Mouse (Mus musculus): ENCODE measurements at regions not wholly inside any gene's neighbourhood (a gene's known extent, or its start where the extent isn't known, plus 50 kb on each side); places are given as distances from the start of the nearest gene placed in this dataset.
"Not testable (repeated sequence)": the region's sequence is repeated elsewhere in the genome, so short reads cannot be mapped to it uniquely, and the experiment has no call there.

DNA sequence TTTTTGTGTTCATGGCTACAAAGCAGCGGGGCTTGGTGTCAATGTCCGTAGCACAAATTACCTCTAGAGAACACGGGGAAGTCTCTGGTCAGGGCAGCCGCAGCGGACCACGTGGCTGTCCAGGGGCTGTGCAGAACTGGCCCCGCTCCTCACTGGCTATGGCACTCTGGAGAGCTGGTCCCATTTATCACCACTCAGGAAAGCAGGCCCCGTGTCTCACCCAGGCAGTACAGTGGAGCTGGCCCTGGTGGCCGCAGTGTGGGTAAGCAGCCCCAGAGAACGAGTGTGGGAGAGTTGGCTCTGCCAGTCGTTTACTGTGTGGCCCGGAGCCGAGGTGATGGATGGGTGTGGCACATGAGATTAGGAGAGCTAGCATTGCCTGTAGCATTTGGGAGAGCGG lies 163.8 kb downstream of the Csl start:
- no peak for DNase-seq (ENCODE audit: low read depth, low spot score)
- no peak overlapping the region for H3K9ac ChIP-seq (ENCODE audit: control insufficient read depth, low read depth, low read length, poor library complexity, severe bottlenecking)
- TF ChIP-seq USF1 (IDR thresholded peaks at IDR 0.05; ENCODE audit: low read depth, low read length) (no peak), CHD2 (IDR thresholded peaks at IDR 0.05; ENCODE audit: low read length) (no peak), GABPA (IDR thresholded peaks at IDR 0.05; ENCODE audit: low read depth, low read length) (no peak), JUND (IDR thresholded peaks at IDR 0.05; ENCODE audit: low read depth, low read length) (no peak), SIN3A (IDR thresholded peaks at IDR 0.05; ENCODE audit: low read length) (no peak), SMC3 (IDR thresholded peaks at IDR 0.05; ENCODE audit: low read depth, low read length) (no peak), ETS1 (IDR thresholded peaks at IDR 0.05; ENCODE audit: low read depth, low read length) (no peak), GATA1 (IDR thresholded peaks at IDR 0.05; ENCODE audit: low read depth, low read length) (no peak), RCOR1 (IDR thresholded peaks at IDR 0.05; ENCODE audit: low read depth, low read length) (no peak), MYB (IDR thresholded peaks at IDR 0.05; ENCODE audit: low read depth, low read length) (no peak), EP300 (IDR thresholded peaks at IDR 0.05; ENCODE audit: low read depth in 1 of 2, low read length in 2 of 2) (no peak), HCFC1 (IDR thresholded peaks at IDR 0.05; ENCODE audit: low read depth, low read length) (no peak), ZKSCAN1 (IDR thresholded peaks at IDR 0.05; ENCODE audit: low read depth, low read length) (no peak), POLR2A (IDR thresholded peaks at IDR 0.05; ENCODE audit: control insufficient read depth in 1 of 2, insufficient read depth in 1 of 2, low read depth in 1 of 2, low read length in 2 of 2, poor library complexity in 1 of 2) (no peak), UBTF (IDR thresholded peaks at IDR 0.05; ENCODE audit: borderline replicate concordance, insufficient read depth, low read depth, low read length) (no peak)
- H3K27me3 ChIP-seq (ENCODE audit: control insufficient read depth in 1 of 2, insufficient read depth in 2 of 2, low read length in 2 of 2) = no peaks in the 10 kb centered on the region
- H3K36me3 ChIP-seq (ENCODE audit: control insufficient read depth in 1 of 2, insufficient read depth in 2 of 2, low read length in 2 of 2) = no peaks in the 10 kb centered on the region
- H3K4me3 ChIP-seq (ENCODE audit: control insufficient read depth in 1 of 2, insufficient read depth in 1 of 2, low read depth in 2 of 2, low read length in 2 of 2) = no peak overlapping the region
- no peak overlapping the region for H3K27ac ChIP-seq (ENCODE audit: control insufficient read depth, low read depth, low read length)
- no peaks in the 10 kb centered on the region for H3K79me2 ChIP-seq (ENCODE audit: control insufficient read depth, insufficient read depth, low read length, poor library complexity)
- H3K9me3 ChIP-seq (replicated peaks; ENCODE audit: insufficient read depth, low read length) = no peaks in the 10 kb centered on the region
- no peaks in the 10 kb centered on the region for H3K4me1 ChIP-seq (ENCODE audit: control insufficient read depth in 1 of 2, insufficient read depth in 2 of 2, low read length in 2 of 2)

DNA sequence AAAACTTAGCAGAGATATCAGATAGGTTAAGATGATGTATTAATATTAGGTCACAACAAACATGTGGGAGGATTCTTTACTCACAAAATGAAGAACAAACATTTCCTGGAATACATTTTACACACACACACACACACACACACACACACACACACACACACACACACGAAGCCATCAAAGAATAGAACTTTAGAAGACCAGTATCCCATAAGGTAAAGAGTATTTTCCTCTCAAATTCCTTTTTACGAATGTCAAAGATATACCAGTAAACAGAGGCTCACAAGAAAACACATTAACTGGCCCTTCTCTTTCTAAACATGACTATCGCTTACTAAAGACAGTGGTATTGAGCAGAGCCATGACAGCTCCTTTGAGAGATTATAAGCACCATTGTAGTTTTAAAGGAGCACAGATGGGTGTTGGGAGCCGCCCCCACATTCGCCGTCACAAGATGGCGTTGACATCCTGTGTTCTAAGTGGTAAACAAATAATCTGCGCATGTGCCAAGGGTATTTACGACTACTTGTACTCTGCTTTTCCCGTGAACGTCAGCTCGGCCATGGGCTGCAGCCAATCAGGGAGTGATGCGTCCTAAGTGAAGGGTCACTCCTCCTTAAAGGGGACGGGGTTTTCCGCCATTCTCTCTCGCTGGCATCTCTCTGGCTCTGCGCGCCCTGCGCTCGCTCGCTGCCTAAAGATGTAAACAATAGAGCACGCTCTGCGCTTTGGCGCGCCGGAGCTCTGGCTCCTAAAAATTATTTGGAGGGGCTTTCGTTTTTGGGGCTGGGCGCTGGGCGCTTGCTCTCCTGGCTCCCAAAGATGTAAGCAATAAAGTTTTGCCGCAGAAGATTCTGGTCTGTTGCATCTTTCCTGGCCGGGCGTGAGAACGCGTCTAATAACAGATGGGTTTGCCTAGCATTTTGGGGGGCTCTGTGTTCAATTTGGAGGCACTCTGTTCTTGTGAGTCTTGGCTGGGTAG lies 160.0 kb downstream of the Csl start:
- H3K27ac ChIP-seq (ENCODE audit: control insufficient read depth, low read depth, low read length); H3K36me3 ChIP-seq (ENCODE audit: control insufficient read depth in 1 of 2, insufficient read depth in 2 of 2, low read length in 2 of 2); H3K9me3 ChIP-seq (replicated peaks; ENCODE audit: insufficient read depth, low read length); H3K27me3 ChIP-seq (ENCODE audit: control insufficient read depth in 1 of 2, insufficient read depth in 2 of 2, low read length in 2 of 2); DNase-seq (ENCODE audit: low read depth, low spot score); H3K9ac ChIP-seq (ENCODE audit: control insufficient read depth, low read depth, low read length, poor library complexity, severe bottlenecking); H3K4me1 ChIP-seq (ENCODE audit: control insufficient read depth in 1 of 2, insufficient read depth in 2 of 2, low read length in 2 of 2); H3K4me3 ChIP-seq (ENCODE audit: control insufficient read depth in 1 of 2, insufficient read depth in 1 of 2, low read depth in 2 of 2, low read length in 2 of 2); H3K79me2 ChIP-seq (ENCODE audit: control insufficient read depth, insufficient read depth, low read length, poor library complexity): not testable (repeated sequence)

All from MEL (cell line).